Mouse (Mus musculus): ENCODE data around the gene Olfr589. TPM values are rescaled to one million over a fixed set of nuclear protein-coding genes. Genes with fewer than 3 reads are reported as not detected.
"Not testable (repeated sequence)": the region's sequence is repeated elsewhere in the genome, so short reads cannot be mapped to it uniquely, and the experiment has no call there.

Olfr589 gene
- not detected in 2 replicates for polyA plus RNA-seq (2012)

- no peaks in the 10 kb centered on the region for H3K9me3 ChIP-seq (ENCODE audit: control insufficient read depth, low read length)
- TF ChIP-seq TAL1 (IDR thresholded peaks at IDR 0.05; ENCODE audit: low read length), result no peak
- TF ChIP-seq GATA1 (IDR thresholded peaks at IDR 0.05; ENCODE audit: low read length), result no peak
- H3K27me3 ChIP-seq (ENCODE audit: control insufficient read depth), result no peaks in the 10 kb centered on the region
- no peaks in the 10 kb centered on the region for H3K4me1 ChIP-seq (ENCODE audit: control insufficient read depth)
- no peaks in the 10 kb centered on the region for H3K36me3 ChIP-seq (ENCODE audit: control insufficient read depth)
- no peak within 1 kb of the TSS for H3K4me3 ChIP-seq (replicated peaks)
Observed at GRCm38 (mm10) chr7:103156256-103156655, at the start of gene Olfr589. Gene Olfr589 (minus strand): TSS chr7:103156356.

GRCm38 (mm10) chr7:103184503-103184902 is 28.3 kb upstream of the Olfr589 start, which contains the start of gene Olfr592:
Gene Olfr592 (plus strand): TSS chr7:103184803.
- H3K4me3 ChIP-seq (replicated peaks); H3K9me3 ChIP-seq (ENCODE audit: control insufficient read depth, low read length); H3K36me3 ChIP-seq (ENCODE audit: control insufficient read depth); H3K4me1 ChIP-seq (ENCODE audit: control insufficient read depth); H3K27me3 ChIP-seq (ENCODE audit: control insufficient read depth): not testable (repeated sequence)

- Histone ChIP-seq H3K27me3 (ENCODE audit: control insufficient read depth) (no peaks in the 10 kb centered on the region), H3K9me3 (ENCODE audit: control insufficient read depth, low read length) (no peaks in the 10 kb centered on the region; the same call in 1 of the 2 replicates), H3K4me1 (ENCODE audit: control insufficient read depth) (no peaks in the 10 kb centered on the region), H3K4me3 (replicated peaks) (no peak within 1 kb of the TSS), H3K36me3 (ENCODE audit: control insufficient read depth) (no peaks in the 10 kb centered on the region)
- TF ChIP-seq TAL1 (IDR thresholded peaks at IDR 0.05; ENCODE audit: low read length) (no peak), GATA1 (IDR thresholded peaks at IDR 0.05; ENCODE audit: low read length) (no peak)
Observed at GRCm38 (mm10) chr7:103178240-103178639, 22.1 kb upstream of the Olfr589 start, which contains the start of gene Olfr591. Gene Olfr591 (minus strand): TSS chr7:103178340.

GRCm38 (mm10) chr7:103169697-103170096 is 13.5 kb upstream of the Olfr589 start:
- H3K9me3 ChIP-seq (ENCODE audit: control insufficient read depth, low read length), result no peaks in the 10 kb centered on the region
- TF ChIP-seq TAL1 (IDR thresholded peaks at IDR 0.05; ENCODE audit: low read length) (no peak), GATA1 (IDR thresholded peaks at IDR 0.05; ENCODE audit: low read length) (no peak)

GRCm38 (mm10) chr7:103140579-103140978 is 15.6 kb downstream of the Olfr589 start, which contains the start of gene Olfr588-ps1:
Gene Olfr588-ps1 (plus strand): TSS chr7:103140879.
- H3K27me3 ChIP-seq (ENCODE audit: control insufficient read depth), result no peaks in the 10 kb centered on the region
- H3K4me1 ChIP-seq (ENCODE audit: control insufficient read depth), result no peaks in the 10 kb centered on the region
- H3K36me3 ChIP-seq (ENCODE audit: control insufficient read depth), result no peaks in the 10 kb centered on the region
- no peak within 1 kb of the TSS for H3K4me3 ChIP-seq (replicated peaks)
- H3K9me3 ChIP-seq (ENCODE audit: control insufficient read depth, low read length), result peaks cover 6% of the 10 kb centered on the region; the same call in 1 of the 2 replicates
- TF ChIP-seq GATA1 (IDR thresholded peaks at IDR 0.05; ENCODE audit: low read length), result no peak
- TF ChIP-seq TAL1 (IDR thresholded peaks at IDR 0.05; ENCODE audit: low read length), result no peak

More at GRCm38 (mm10) chr7:103169697-103170096, 13.5 kb upstream of the Olfr589 start:
- no peak overlapping the region for H3K4me3 ChIP-seq (replicated peaks)
- no peaks in the 10 kb centered on the region for H3K4me1 ChIP-seq (ENCODE audit: control insufficient read depth)
- no peaks in the 10 kb centered on the region for H3K36me3 ChIP-seq (ENCODE audit: control insufficient read depth)
- no peaks in the 10 kb centered on the region for H3K27me3 ChIP-seq (ENCODE audit: control insufficient read depth)

GRCm38 (mm10) chr7:103125538-103125937 is 30.6 kb downstream of the Olfr589 start, which contains the start of gene Olfr586:
Gene Olfr586 (minus strand): TSS chr7:103125638.
- Histone ChIP-seq H3K36me3 (ENCODE audit: control insufficient read depth) (no peaks in the 10 kb centered on the region), H3K4me3 (replicated peaks) (no peak within 1 kb of the TSS), H3K4me1 (ENCODE audit: control insufficient read depth) (no peaks in the 10 kb centered on the region), H3K27me3 (ENCODE audit: control insufficient read depth) (no peaks in the 10 kb centered on the region), H3K9me3 (ENCODE audit: control insufficient read depth, low read length) (no peaks in the 10 kb centered on the region)
- no peak for TF ChIP-seq TAL1 (IDR thresholded peaks at IDR 0.05; ENCODE audit: low read length)
- no peak for TF ChIP-seq GATA1 (IDR thresholded peaks at IDR 0.05; ENCODE audit: low read length)

GRCm38 (mm10) chr7:103119406-103119805 is 36.8 kb downstream of the Olfr589 start:
- no peaks in the 10 kb centered on the region for H3K36me3 ChIP-seq (ENCODE audit: control insufficient read depth)
- no peak overlapping the region for H3K4me3 ChIP-seq (replicated peaks)
- H3K27me3 ChIP-seq (ENCODE audit: control insufficient read depth), result no peaks in the 10 kb centered on the region
- H3K4me1 ChIP-seq (ENCODE audit: control insufficient read depth), result no peaks in the 10 kb centered on the region
- no peak for TF ChIP-seq GATA1 (IDR thresholded peaks at IDR 0.05; ENCODE audit: low read length)
- TF ChIP-seq TAL1 (IDR thresholded peaks at IDR 0.05; ENCODE audit: low read length), result no peak
- H3K9me3 ChIP-seq (ENCODE audit: control insufficient read depth, low read length), result no peaks in the 10 kb centered on the region

Other genes with a start within 250 kb of the Olfr589 start
- gene Olfr571, start 238.8 kb downstream of the Olfr589 start, polyA plus RNA-seq (2012), result not detected in 2 replicates
- gene Olfr572, start 231.9 kb downstream of the Olfr589 start, polyA plus RNA-seq (2012), result not detected in 2 replicates
- not detected in 2 replicates for gene Olfr573-ps1, start 213.8 kb downstream of the Olfr589 start, polyA plus RNA-seq (2012)
- not detected in 2 replicates for gene Olfr574, start 207.9 kb downstream of the Olfr589 start, polyA plus RNA-seq (2012)
- gene Olfr575, start 197.6 kb downstream of the Olfr589 start, polyA plus RNA-seq (2012), result not detected in 2 replicates
- not detected in 2 replicates for gene Olfr576, start 193.7 kb downstream of the Olfr589 start, polyA plus RNA-seq (2012)
- gene Olfr577, start 180.4 kb downstream of the Olfr589 start, polyA plus RNA-seq (2012), result not detected in 2 replicates
- gene Olfr578, start 167.0 kb downstream of the Olfr589 start, polyA plus RNA-seq (2012), result not detected in 2 replicates
- gene Olfr582, start 118.3 kb downstream of the Olfr589 start, polyA plus RNA-seq (2012), result 0.03 TPM in 1 of 2 replicates, not detected in the other
- not detected in 2 replicates for gene Olfr583, start 105.1 kb downstream of the Olfr589 start, polyA plus RNA-seq (2012)
- gene Olfr584, start 74.5 kb downstream of the Olfr589 start, polyA plus RNA-seq (2012), result not detected in 2 replicates
- not detected in 2 replicates for gene Olfr585, start 58.6 kb downstream of the Olfr589 start, polyA plus RNA-seq (2012)
- gene Olfr586, start 30.7 kb downstream of the Olfr589 start, polyA plus RNA-seq (2012), result 0.01 TPM in 1 of 2 replicates, not detected in the other
- not detected in 2 replicates for gene Olfr588-ps1, start 15.5 kb downstream of the Olfr589 start, polyA plus RNA-seq (2012)
- gene Olfr591, start 22.0 kb upstream of the Olfr589 start, polyA plus RNA-seq (2012), result not detected in 2 replicates
- gene Olfr592, start 28.4 kb upstream of the Olfr589 start, polyA plus RNA-seq (2012), result not detected in 2 replicates
- gene Olfr593, start 55.5 kb upstream of the Olfr589 start, polyA plus RNA-seq (2012), result not detected in 2 replicates
- gene Olfr594, start 60.6 kb upstream of the Olfr589 start, polyA plus RNA-seq (2012), result 0.02 TPM in 1 of 2 replicates, not detected in the other
- gene Usp17ld, start 96.1 kb upstream of the Olfr589 start, polyA plus RNA-seq (2012), result not detected in 2 replicates
- not detected in 2 replicates for gene Olfr596, start 149.3 kb upstream of the Olfr589 start, polyA plus RNA-seq (2012)
- not detected in 2 replicates for gene Olfr597, start 160.0 kb upstream of the Olfr589 start, polyA plus RNA-seq (2012)
- 0.04 TPM in 1 of 2 replicates, not detected in the other for gene Olfr598, start 167.2 kb upstream of the Olfr589 start, polyA plus RNA-seq (2012)
- gene Olfr599, start 179.6 kb upstream of the Olfr589 start, polyA plus RNA-seq (2012), result not detected in 2 replicates
- gene Olfr600, start 193.3 kb upstream of the Olfr589 start, polyA plus RNA-seq (2012), result not detected in 2 replicates
- gene Olfr601, start 206.3 kb upstream of the Olfr589 start, polyA plus RNA-seq (2012), result not detected in 2 replicates
- gene Olfr603, start 229.8 kb upstream of the Olfr589 start, polyA plus RNA-seq (2012), result not detected in 2 replicates